Mouse (Mus musculus) C2C12 (cell line): Measurements from ENCODE around the gene Nme3.

Experiments
- CTCF ChIP-seq: IDR thresholded peaks from one replicate; pipeline ENCODE4 v1.5.1; 2011; ENCODE audit not compliant: control insufficient read depth, insufficient read depth, insufficient read length
- FOSL1 ChIP-seq: IDR thresholded peaks from one replicate; pipeline ENCODE4 v1.8.0; 2011; ENCODE audit warnings: mild to moderate bottlenecking, low read length; ENCODE audit not compliant: poor library complexity, insufficient read depth, severe bottlenecking
- MAX ChIP-seq: IDR thresholded peaks from one replicate; pipeline ENCODE4 v1.6.1; 2011; ENCODE audit warnings: mild to moderate bottlenecking, control low read depth
- MYOG ChIP-seq: IDR thresholded peaks from one replicate; pipeline ENCODE4 v1.6.1; 2011; ENCODE audit not compliant: control insufficient read depth, insufficient read length; ENCODE audit errors: extremely low read depth
- USF1 ChIP-seq: IDR thresholded peaks from one replicate; pipeline ENCODE4 v1.6.1; 2011; ENCODE audit warnings: low read depth, mild to moderate bottlenecking, control low read depth, moderate library complexity

GRCm38 (mm10) chr17:24858967-24859366, 37.3 kb upstream of the Nme3 start:
- no peak for TF ChIP-seq CTCF
- TF ChIP-seq MAX = no peak
- no peak for TF ChIP-seq MYOG
- TF ChIP-seq USF1 = no peak
- no peak for TF ChIP-seq FOSL1
